Mouse (Mus musculus): ENCODE data around the gene Slc25a23. TPM values are rescaled to one million over a fixed set of nuclear protein-coding genes. Genes with fewer than 3 reads are reported as not detected.
A peak's percentile ranks its signal among the peaks of the same experiment; 100 is the strongest.

Slc25a23 gene
- total and polyA plus RNA-seq, 3 experiments, result 3.3 to 44.5 (median 16.7) TPM

- H3K9me3 ChIP-seq (replicated peaks), result no peaks in the 10 kb centered on the region
- peaks cover 70% of the 10 kb centered on the region for H3K36me3 ChIP-seq (replicated peaks)
- peaks cover 85% of the 10 kb centered on the region for H3K4me1 ChIP-seq (ENCODE audit: insufficient read depth, low read depth, low read length)
- DNase-seq (ENCODE audit: low spot score), result peak; percentile 58
- no peaks in the 10 kb centered on the region for H3K27me3 ChIP-seq (ENCODE audit: insufficient read depth, low read length)
- peak overlapping the region; percentile 87 for H3K4me3 ChIP-seq (ENCODE audit: low read depth, low read length)
- TF ChIP-seq TAL1 (conservative IDR thresholded peaks at IDR 0.05; ENCODE audit: low read depth, low read length) (no peak), GATA1 (IDR thresholded peaks at IDR 0.05; ENCODE audit: borderline replicate concordance, low read length) (no peak), CTCF (IDR thresholded peaks at IDR 0.05; ENCODE audit: low read depth, low read length) (no peak), GATA2 (IDR thresholded peaks at IDR 0.05; ENCODE audit: borderline replicate concordance, low read depth, low read length) (no peak), POLR2AphosphoS5 (IDR thresholded peaks at IDR 0.05; ENCODE audit: insufficient replicate concordance, low read depth, low read length) (no peak)
- ATAC-seq (ENCODE audit: extremely low read depth, insufficient number of reproducible peaks, low FRiP score, poor library complexity, severe bottlenecking), result no peak
These were observed 44.8 kb upstream of the Slc25a23 start for GRCm38 (mm10) chr17:57104496-57104895.

DNA sequence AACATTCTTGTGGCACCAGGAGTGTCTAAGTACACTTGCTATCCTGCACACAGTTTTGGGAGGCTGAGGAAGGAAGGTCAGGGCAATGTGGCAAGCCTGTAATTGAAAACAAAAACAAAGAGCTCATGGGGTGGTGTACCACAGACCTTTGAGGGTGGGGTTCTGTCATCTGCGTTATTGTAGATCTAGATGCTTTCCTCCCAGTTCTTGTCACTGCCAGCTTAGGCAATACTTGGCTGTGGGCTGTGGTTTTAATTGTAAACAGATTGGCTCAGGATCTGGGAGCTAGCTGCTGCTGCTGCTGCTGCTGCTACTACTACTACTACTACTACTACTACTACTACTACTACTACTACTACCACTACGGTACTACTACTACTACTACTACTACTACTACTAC is 42.6 kb upstream of the Slc25a23 start:
- Histone ChIP-seq H3K9me3 (replicated peaks) (no peaks in the 10 kb centered on the region), H3K36me3 (replicated peaks) (peaks cover 72% of the 10 kb centered on the region), H3K4me1 (ENCODE audit: insufficient read depth, low read depth, low read length) (peaks cover 84% of the 10 kb centered on the region), H3K4me3 (ENCODE audit: low read depth, low read length) (no peak overlapping the region), H3K27me3 (ENCODE audit: insufficient read depth, low read length) (no peaks in the 10 kb centered on the region)
- TF ChIP-seq POLR2AphosphoS5 (IDR thresholded peaks at IDR 0.05; ENCODE audit: insufficient replicate concordance, low read depth, low read length) (no peak), GATA1 (IDR thresholded peaks at IDR 0.05; ENCODE audit: borderline replicate concordance, low read length) (no peak), TAL1 (conservative IDR thresholded peaks at IDR 0.05; ENCODE audit: low read depth, low read length) (no peak), CTCF (IDR thresholded peaks at IDR 0.05; ENCODE audit: low read depth, low read length) (no peak), GATA2 (IDR thresholded peaks at IDR 0.05; ENCODE audit: borderline replicate concordance, low read depth, low read length) (no peak)
- no peak for DNase-seq (ENCODE audit: low spot score)
- no peak for ATAC-seq (ENCODE audit: extremely low read depth, insufficient number of reproducible peaks, low FRiP score, poor library complexity, severe bottlenecking)

- peak overlapping the region; percentile 33; the same call in 1 of the 2 replicates for H3K4me3 ChIP-seq (ENCODE audit: low read depth, low read length)
- H3K36me3 ChIP-seq (replicated peaks), result peaks cover 62% of the 10 kb centered on the region
- no peaks in the 10 kb centered on the region for H3K27me3 ChIP-seq (ENCODE audit: insufficient read depth, low read length)
- no peaks in the 10 kb centered on the region for H3K9me3 ChIP-seq (replicated peaks)
- ATAC-seq (ENCODE audit: extremely low read depth, insufficient number of reproducible peaks, low FRiP score, poor library complexity, severe bottlenecking) (peak; percentile 72), DNase-seq (ENCODE audit: low spot score) (peak; percentile 50)
- no peak for TF ChIP-seq CTCF (IDR thresholded peaks at IDR 0.05; ENCODE audit: low read depth, low read length)
- no peak for TF ChIP-seq GATA2 (IDR thresholded peaks at IDR 0.05; ENCODE audit: borderline replicate concordance, low read depth, low read length)
- TF ChIP-seq TAL1 (conservative IDR thresholded peaks at IDR 0.05; ENCODE audit: low read depth, low read length), result no peak
- no peak for TF ChIP-seq GATA1 (IDR thresholded peaks at IDR 0.05; ENCODE audit: borderline replicate concordance, low read length)
- no peak for TF ChIP-seq POLR2AphosphoS5 (IDR thresholded peaks at IDR 0.05; ENCODE audit: insufficient replicate concordance, low read depth, low read length)
- peaks cover 77% of the 10 kb centered on the region for H3K4me1 ChIP-seq (ENCODE audit: insufficient read depth, low read depth, low read length)
These were observed 40.1 kb upstream of the Slc25a23 start for GRCm38 (mm10) chr17:57099629-57100325.

GRCm38 (mm10) chr17:57098321-57098720 is 38.7 kb upstream of the Slc25a23 start:
- Histone ChIP-seq H3K4me3 (ENCODE audit: low read depth, low read length) (no peak overlapping the region), H3K9me3 (replicated peaks) (no peaks in the 10 kb centered on the region), H3K27me3 (ENCODE audit: insufficient read depth, low read length) (no peaks in the 10 kb centered on the region), H3K36me3 (replicated peaks) (peaks cover 55% of the 10 kb centered on the region), H3K4me1 (ENCODE audit: insufficient read depth, low read depth, low read length) (peaks cover 74% of the 10 kb centered on the region)
- TF ChIP-seq GATA1 (IDR thresholded peaks at IDR 0.05; ENCODE audit: borderline replicate concordance, low read length), result no peak
- TF ChIP-seq POLR2AphosphoS5 (IDR thresholded peaks at IDR 0.05; ENCODE audit: insufficient replicate concordance, low read depth, low read length), result no peak
- no peak for TF ChIP-seq GATA2 (IDR thresholded peaks at IDR 0.05; ENCODE audit: borderline replicate concordance, low read depth, low read length)
- TF ChIP-seq CTCF (IDR thresholded peaks at IDR 0.05; ENCODE audit: low read depth, low read length), result no peak
- TF ChIP-seq TAL1 (conservative IDR thresholded peaks at IDR 0.05; ENCODE audit: low read depth, low read length), result no peak
- ATAC-seq (ENCODE audit: extremely low read depth, insufficient number of reproducible peaks, low FRiP score, poor library complexity, severe bottlenecking) (no peak), DNase-seq (ENCODE audit: low spot score) (no peak)

GRCm38 (mm10) chr17:57096623-57096920 is 36.9 kb upstream of the Slc25a23 start:
- peak; percentile 79 for TF ChIP-seq CTCF (IDR thresholded peaks at IDR 0.05; ENCODE audit: low read depth, low read length)
- TF ChIP-seq GATA2 (IDR thresholded peaks at IDR 0.05; ENCODE audit: borderline replicate concordance, low read depth, low read length), result no peak
- no peak for TF ChIP-seq POLR2AphosphoS5 (IDR thresholded peaks at IDR 0.05; ENCODE audit: insufficient replicate concordance, low read depth, low read length)
- no peak for TF ChIP-seq TAL1 (conservative IDR thresholded peaks at IDR 0.05; ENCODE audit: low read depth, low read length)
- no peak for ATAC-seq (ENCODE audit: extremely low read depth, insufficient number of reproducible peaks, low FRiP score, poor library complexity, severe bottlenecking)
- Histone ChIP-seq H3K27me3 (ENCODE audit: insufficient read depth, low read length) (peaks cover under 1% of the 10 kb centered on the region; the same call in 1 of the 2 replicates), H3K9me3 (replicated peaks) (no peaks in the 10 kb centered on the region), H3K4me1 (ENCODE audit: insufficient read depth, low read depth, low read length) (peaks cover 68% of the 10 kb centered on the region), H3K4me3 (ENCODE audit: low read depth, low read length) (peak overlapping the region; percentile 30; the same call in 1 of the 2 replicates), H3K36me3 (replicated peaks) (peaks cover 40% of the 10 kb centered on the region)
- peak; percentile 63 for DNase-seq (ENCODE audit: low spot score)

GRCm38 (mm10) chr17:57095855-57096622 is 36.4 kb upstream of the Slc25a23 start:
- TF ChIP-seq POLR2AphosphoS5 (IDR thresholded peaks at IDR 0.05; ENCODE audit: insufficient replicate concordance, low read depth, low read length) (no peak), GATA1 (IDR thresholded peaks at IDR 0.05; ENCODE audit: borderline replicate concordance, low read length) (no peak), GATA2 (IDR thresholded peaks at IDR 0.05; ENCODE audit: borderline replicate concordance, low read depth, low read length) (no peak), CTCF (IDR thresholded peaks at IDR 0.05; ENCODE audit: low read depth, low read length) (no peak), TAL1 (conservative IDR thresholded peaks at IDR 0.05; ENCODE audit: low read depth, low read length) (no peak)
- H3K27me3 ChIP-seq (ENCODE audit: insufficient read depth, low read length), result peaks cover 4% of the 10 kb centered on the region; the same call in 1 of the 2 replicates
- ATAC-seq (ENCODE audit: extremely low read depth, insufficient number of reproducible peaks, low FRiP score, poor library complexity, severe bottlenecking), result no peak

More at GRCm38 (mm10) chr17:57095855-57096622, 36.4 kb upstream of the Slc25a23 start:
- Histone ChIP-seq H3K4me1 (ENCODE audit: insufficient read depth, low read depth, low read length) (peaks cover 64% of the 10 kb centered on the region), H3K36me3 (replicated peaks) (peaks cover 35% of the 10 kb centered on the region), H3K9me3 (replicated peaks) (no peaks in the 10 kb centered on the region), H3K4me3 (ENCODE audit: low read depth, low read length) (peak overlapping the region; percentile 30; the same call in 1 of the 2 replicates)
- DNase-seq (ENCODE audit: low spot score), result no peak
